Mouse (Mus musculus) lung, postnatal 0 days (tissue): ENCODE data around the gene Mrps11.

ENCODE experiments used
- CTCF ChIP-seq: IDR thresholded peaks from 2 replicates; pipeline ENCODE4 v1.5.1; 2016; ENCODE audit warnings: antibody characterized with exemption, mild to moderate bottlenecking
- EP300 ChIP-seq: IDR thresholded peaks from 2 replicates; pipeline ENCODE4 v1.6.1; 2016; ENCODE audit warnings: antibody characterized with exemption, mild to moderate bottlenecking, control low read depth

- no peak; the same call in 1 of the 2 replicates for TF ChIP-seq CTCF
- TF ChIP-seq EP300 = no peak
These were observed 39.1 kb upstream of the Mrps11 start for GRCm38 (mm10) chr7:78743731-78744385.
